Mouse (Mus musculus): ENCODE measurements around the gene H2-Ob. TPM values are rescaled to one million over a fixed set of nuclear protein-coding genes. Genes with fewer than 3 reads are reported as not detected.
"Not testable (repeated sequence)": the region's sequence is repeated elsewhere in the genome, so short reads cannot be mapped to it uniquely, and the experiment has no call there.

The H2-Ob gene
- polyA plus RNA-seq, 1 experiment from 2014 or later = 0.28 TPM

GRCm38 (mm10) chr17:34217216-34217928 lies 21.3 kb upstream of the H2-Ob start:
- no peak overlapping the region for H3K9ac ChIP-seq (replicated peaks; ENCODE audit: low read depth, low read length)
- no peak overlapping the region for H3K4me2 ChIP-seq (ENCODE audit: low read length)
- no peak overlapping the region for H3K27ac ChIP-seq (ENCODE audit: low read length)
- no peaks in the 10 kb centered on the region for H3K9me3 ChIP-seq (ENCODE audit: control insufficient read depth, low read length)
- H3K36me3 ChIP-seq (ENCODE audit: control insufficient read depth, insufficient read depth) = no peaks in the 10 kb centered on the region
- WGBS = 87% methylated on average over 8 of the region's 8 CpGs
- H3K27me3 ChIP-seq (replicated peaks; ENCODE audit: control insufficient read depth, insufficient read depth, low read length) = peaks cover 15% of the 10 kb centered on the region
- ATAC-seq = no peak
- no peak overlapping the region for H3K4me3 ChIP-seq (replicated peaks; ENCODE audit: low read length)
- H3K4me1 ChIP-seq (replicated peaks; ENCODE audit: control insufficient read depth, insufficient read depth, low read length) = no peaks in the 10 kb centered on the region

- peaks cover 12% of the 10 kb centered on the region for H3K27me3 ChIP-seq (replicated peaks; ENCODE audit: control insufficient read depth, insufficient read depth, low read length)
- WGBS = 88% methylated on average over 5 of the region's 5 CpGs
Measured at GRCm38 (mm10) chr17:34217986-34218385, 20.7 kb upstream of the H2-Ob start.

DNA sequence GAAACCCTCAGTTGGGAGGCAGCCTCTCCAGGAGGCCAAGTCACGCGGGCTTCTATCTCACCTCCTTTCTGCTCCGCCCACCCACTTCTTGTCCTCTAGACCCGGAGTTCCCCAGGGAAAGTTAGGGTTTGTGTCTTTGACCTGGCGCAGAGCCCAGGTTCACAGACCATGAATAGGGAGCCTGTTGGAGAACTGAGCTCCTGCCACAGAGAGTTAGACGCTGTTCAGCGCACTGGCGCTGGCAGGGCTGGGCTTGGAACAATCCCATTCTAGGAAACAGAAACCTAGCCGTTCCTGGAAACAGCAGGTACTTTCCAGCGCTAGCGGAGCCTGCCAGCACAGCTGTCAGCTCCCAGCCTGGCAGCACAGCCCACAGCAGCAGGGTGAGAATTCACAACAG lies 20.0 kb upstream of the H2-Ob start:
- Histone ChIP-seq H3K36me3 (ENCODE audit: control insufficient read depth, insufficient read depth) (no peaks in the 10 kb centered on the region), H3K27ac (ENCODE audit: low read length) (no peak overlapping the region), H3K9ac (replicated peaks; ENCODE audit: low read depth, low read length) (no peak overlapping the region), H3K4me1 (replicated peaks; ENCODE audit: control insufficient read depth, insufficient read depth, low read length) (no peaks in the 10 kb centered on the region), H3K27me3 (replicated peaks; ENCODE audit: control insufficient read depth, insufficient read depth, low read length) (peaks cover 9% of the 10 kb centered on the region; the same call in 1 of the 2 replicates), H3K4me3 (replicated peaks; ENCODE audit: low read length) (no peak overlapping the region), H3K9me3 (ENCODE audit: control insufficient read depth, low read length) (no peaks in the 10 kb centered on the region), H3K4me2 (ENCODE audit: low read length) (no peak overlapping the region)
- ATAC-seq = no peak
- 62% methylated on average over 11 of the region's 11 CpGs for WGBS

More at GRCm38 (mm10) chr17:34217986-34218385, 20.7 kb upstream of the H2-Ob start:
- no peaks in the 10 kb centered on the region for H3K36me3 ChIP-seq (ENCODE audit: control insufficient read depth, insufficient read depth)
- no peak for ATAC-seq
- H3K9me3 ChIP-seq (ENCODE audit: control insufficient read depth, low read length) = no peaks in the 10 kb centered on the region
- no peak overlapping the region for H3K4me2 ChIP-seq (ENCODE audit: low read length)
- H3K4me3 ChIP-seq (replicated peaks; ENCODE audit: low read length) = no peak overlapping the region
- H3K4me1 ChIP-seq (replicated peaks; ENCODE audit: control insufficient read depth, insufficient read depth, low read length) = no peaks in the 10 kb centered on the region
- H3K27ac ChIP-seq (ENCODE audit: low read length) = no peak overlapping the region
- H3K9ac ChIP-seq (replicated peaks; ENCODE audit: low read depth, low read length) = no peak overlapping the region

DNA sequence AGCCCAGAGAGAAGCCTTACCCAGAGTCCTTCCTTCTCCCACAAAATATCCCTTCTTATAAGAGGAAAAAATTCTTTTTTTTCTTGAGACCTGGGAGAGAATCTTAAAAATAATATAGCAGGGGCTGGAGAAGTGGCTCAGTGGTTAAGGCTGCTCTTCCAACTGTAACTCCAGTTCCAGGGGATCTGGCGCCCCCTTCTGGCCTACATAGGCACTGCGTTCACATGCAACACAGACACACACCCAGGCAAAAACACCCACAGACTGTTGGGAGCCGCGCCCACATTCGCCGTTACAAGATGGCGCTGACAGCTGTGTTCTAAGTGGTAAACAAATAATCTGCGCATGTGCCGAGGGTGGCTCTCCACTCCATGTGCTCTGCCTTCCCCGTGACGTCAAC lies 19.6 kb upstream of the H2-Ob start:
- not testable (repeated sequence) for H3K27ac ChIP-seq (ENCODE audit: low read length); ATAC-seq; H3K9ac ChIP-seq (replicated peaks; ENCODE audit: low read depth, low read length); H3K27me3 ChIP-seq (replicated peaks; ENCODE audit: control insufficient read depth, insufficient read depth, low read length); H3K36me3 ChIP-seq (ENCODE audit: control insufficient read depth, insufficient read depth); H3K9me3 ChIP-seq (ENCODE audit: control insufficient read depth, low read length); H3K4me2 ChIP-seq (ENCODE audit: low read length); H3K4me1 ChIP-seq (replicated peaks; ENCODE audit: control insufficient read depth, insufficient read depth, low read length); H3K4me3 ChIP-seq (replicated peaks; ENCODE audit: low read length)
- 91% methylated on average over 7 of the region's 11 CpGs for WGBS

GRCm38 (mm10) chr17:34219801-34220200 lies 18.9 kb upstream of the H2-Ob start:
- H3K9me3 ChIP-seq (ENCODE audit: control insufficient read depth, low read length); H3K4me2 ChIP-seq (ENCODE audit: low read length); H3K27me3 ChIP-seq (replicated peaks; ENCODE audit: control insufficient read depth, insufficient read depth, low read length); H3K36me3 ChIP-seq (ENCODE audit: control insufficient read depth, insufficient read depth); H3K4me3 ChIP-seq (replicated peaks; ENCODE audit: low read length); H3K9ac ChIP-seq (replicated peaks; ENCODE audit: low read depth, low read length); ATAC-seq; H3K27ac ChIP-seq (ENCODE audit: low read length); H3K4me1 ChIP-seq (replicated peaks; ENCODE audit: control insufficient read depth, insufficient read depth, low read length): not testable (repeated sequence)
- WGBS = 92% methylated on average over 3 of the region's 7 CpGs

GRCm38 (mm10) chr17:34220401-34220800 lies 18.3 kb upstream of the H2-Ob start:
- ATAC-seq; H3K9ac ChIP-seq (replicated peaks; ENCODE audit: low read depth, low read length); H3K4me3 ChIP-seq (replicated peaks; ENCODE audit: low read length); H3K36me3 ChIP-seq (ENCODE audit: control insufficient read depth, insufficient read depth); H3K9me3 ChIP-seq (ENCODE audit: control insufficient read depth, low read length); H3K27ac ChIP-seq (ENCODE audit: low read length); H3K4me2 ChIP-seq (ENCODE audit: low read length); H3K4me1 ChIP-seq (replicated peaks; ENCODE audit: control insufficient read depth, insufficient read depth, low read length); H3K27me3 ChIP-seq (replicated peaks; ENCODE audit: control insufficient read depth, insufficient read depth, low read length): not testable (repeated sequence)
- 100% methylated on average over 3 of the region's 16 CpGs for WGBS

DNA sequence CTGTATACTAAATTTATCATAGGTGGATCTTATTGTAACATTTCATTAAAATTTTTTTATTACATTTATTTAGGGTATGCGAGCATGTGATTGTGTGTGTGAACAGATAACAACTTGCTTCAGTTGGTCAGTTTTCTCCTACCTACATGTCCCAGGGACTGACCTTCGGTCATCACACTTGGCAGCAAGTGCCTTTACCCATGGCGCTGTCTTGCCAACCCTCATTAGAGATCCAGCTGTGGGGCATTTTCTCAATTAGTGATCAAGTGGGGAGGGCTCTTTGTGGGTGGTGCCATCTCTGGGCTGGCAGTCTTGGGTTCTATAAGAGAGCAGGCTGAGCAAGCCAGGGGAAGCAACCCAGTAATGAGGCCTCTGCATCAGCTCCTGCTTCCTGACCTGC lies 13.9 kb upstream of the H2-Ob start:
- no peaks in the 10 kb centered on the region for H3K27me3 ChIP-seq (replicated peaks; ENCODE audit: control insufficient read depth, insufficient read depth, low read length)
- WGBS = 96% methylated on average over 3 of the region's 3 CpGs
- no peak overlapping the region for H3K4me2 ChIP-seq (ENCODE audit: low read length)
- H3K9ac ChIP-seq (replicated peaks; ENCODE audit: low read depth, low read length) = no peak overlapping the region
- no peak for ATAC-seq
- no peaks in the 10 kb centered on the region for H3K9me3 ChIP-seq (ENCODE audit: control insufficient read depth, low read length)
- no peak overlapping the region for H3K27ac ChIP-seq (ENCODE audit: low read length)
- no peaks in the 10 kb centered on the region for H3K4me1 ChIP-seq (replicated peaks; ENCODE audit: control insufficient read depth, insufficient read depth, low read length)
- H3K36me3 ChIP-seq (ENCODE audit: control insufficient read depth, insufficient read depth) = no peaks in the 10 kb centered on the region
- H3K4me3 ChIP-seq (replicated peaks; ENCODE audit: low read length) = no peak overlapping the region

GRCm38 (mm10) chr17:34225426-34225825 lies 13.3 kb upstream of the H2-Ob start:
- Histone ChIP-seq H3K4me3 (replicated peaks; ENCODE audit: low read length) (no peak overlapping the region), H3K27me3 (replicated peaks; ENCODE audit: control insufficient read depth, insufficient read depth, low read length) (no peaks in the 10 kb centered on the region), H3K4me2 (ENCODE audit: low read length) (no peak overlapping the region), H3K9ac (replicated peaks; ENCODE audit: low read depth, low read length) (no peak overlapping the region), H3K9me3 (ENCODE audit: control insufficient read depth, low read length) (no peaks in the 10 kb centered on the region), H3K36me3 (ENCODE audit: control insufficient read depth, insufficient read depth) (no peaks in the 10 kb centered on the region), H3K27ac (ENCODE audit: low read length) (no peak overlapping the region), H3K4me1 (replicated peaks; ENCODE audit: control insufficient read depth, insufficient read depth, low read length) (no peaks in the 10 kb centered on the region)
- ATAC-seq = no peak
- 96% methylated on average over 8 of the region's 8 CpGs for WGBS

- not testable (repeated sequence) for H3K27ac ChIP-seq (ENCODE audit: low read length); H3K4me1 ChIP-seq (replicated peaks; ENCODE audit: control insufficient read depth, insufficient read depth, low read length); H3K36me3 ChIP-seq (ENCODE audit: control insufficient read depth, insufficient read depth); ATAC-seq; H3K4me3 ChIP-seq (replicated peaks; ENCODE audit: low read length); H3K9ac ChIP-seq (replicated peaks; ENCODE audit: low read depth, low read length); H3K9me3 ChIP-seq (ENCODE audit: control insufficient read depth, low read length); H3K27me3 ChIP-seq (replicated peaks; ENCODE audit: control insufficient read depth, insufficient read depth, low read length); H3K4me2 ChIP-seq (ENCODE audit: low read length)
- WGBS = 97% methylated on average over 13 of the region's 23 CpGs
Measured at GRCm38 (mm10) chr17:34225911-34226310, 12.8 kb upstream of the H2-Ob start.

GRCm38 (mm10) chr17:34230971-34231370 lies 7.7 kb upstream of the H2-Ob start:
- not testable (repeated sequence) for H3K9me3 ChIP-seq (ENCODE audit: control insufficient read depth, low read length); ATAC-seq; H3K27me3 ChIP-seq (replicated peaks; ENCODE audit: control insufficient read depth, insufficient read depth, low read length); H3K9ac ChIP-seq (replicated peaks; ENCODE audit: low read depth, low read length); H3K27ac ChIP-seq (ENCODE audit: low read length); H3K4me1 ChIP-seq (replicated peaks; ENCODE audit: control insufficient read depth, insufficient read depth, low read length); H3K4me2 ChIP-seq (ENCODE audit: low read length); H3K4me3 ChIP-seq (replicated peaks; ENCODE audit: low read length); H3K36me3 ChIP-seq (ENCODE audit: control insufficient read depth, insufficient read depth)
- WGBS = 93% methylated on average over 5 of the region's 9 CpGs
